Mouse (Mus musculus) gastrocnemius, adult 2 months (tissue): ENCODE results near the gene Pxylp1. TPM values are rescaled to one million over a fixed set of nuclear protein-coding genes. Genes with fewer than 3 reads are reported as not detected.

ENCODE experiments used
- DNase-seq: peaks from one replicate; pipeline ENCODE4 v3.0.0; 2022
- H3K27ac ChIP-seq: fragments of 200-600 bp; 2 replicates; pipeline ENCODE4 v1.8.1; 2022; ENCODE audit warnings: mild to moderate bottlenecking
- H3K4me3 ChIP-seq: fragments of 200-600 bp; 2 replicates; pipeline ENCODE4 v1.8.1; 2022; ENCODE audit warnings: mild to moderate bottlenecking, moderate library complexity
- CTCF ChIP-seq: fragments of 200-600 bp; IDR thresholded peaks from 2 replicates; pipeline ENCODE4 v1.8.1; 2022; ENCODE audit warnings: antibody characterized with exemption, mild to moderate bottlenecking, moderate library complexity
- intact Hi-C: fragments of 180-260 bp; cut with DNase I; formaldehyde crosslinking; loops from one replicate; pipeline ENCODE4 v1.15.1; 2025
- total RNA-seq, 2 experiments: library from RNA; stranded (reverse); gene quantifications; 2 replicates each; pipeline ENCODE4 v1.2.3; 2021

Gene Pxylp1
- total RNA-seq, 2 experiments from 2014 or later, result 0.36 to 2.7 TPM

- DNase-seq, result no peak
- H3K27ac ChIP-seq, result no peak overlapping the region
- TF ChIP-seq CTCF, result peak; percentile 42
- no peak overlapping the region for H3K4me3 ChIP-seq
- intact Hi-C loops, result no loop called here
Observed at GRCm38 (mm10) chr9:96790389-96791007, 102.0 kb downstream of the Pxylp1 start.

- TF ChIP-seq CTCF, result no peak
- intact Hi-C loops, result no loop called here
- Histone ChIP-seq H3K4me3 (no peak overlapping the region), H3K27ac (no peak overlapping the region)
- no peak for DNase-seq
Observed at GRCm38 (mm10) chr9:96789906-96790305, 102.6 kb downstream of the Pxylp1 start.

- no peak for TF ChIP-seq CTCF
- DNase-seq, result no peak
- intact Hi-C loops, result no loop called here
- no peak overlapping the region for H3K27ac ChIP-seq
- no peak overlapping the region for H3K4me3 ChIP-seq
Observed at GRCm38 (mm10) chr9:96787797-96788196, 104.7 kb downstream of the Pxylp1 start.

GRCm38 (mm10) chr9:96785871-96786342 lies 106.6 kb downstream of the Pxylp1 start:
- intact Hi-C loops, result no loop called here
- no peak for DNase-seq
- TF ChIP-seq CTCF, result no peak
- Histone ChIP-seq H3K27ac (no peak overlapping the region), H3K4me3 (no peak overlapping the region)

- intact Hi-C loops, result no loop called here
- Histone ChIP-seq H3K27ac (no peak overlapping the region), H3K4me3 (no peak overlapping the region)
- no peak for DNase-seq
- TF ChIP-seq CTCF, result no peak
Observed at GRCm38 (mm10) chr9:96785187-96785586, 107.3 kb downstream of the Pxylp1 start.

- Histone ChIP-seq H3K27ac (no peak overlapping the region), H3K4me3 (no peak overlapping the region)
- intact Hi-C loops, result no loop called here
- no peak for DNase-seq
- no peak for TF ChIP-seq CTCF
Observed at GRCm38 (mm10) chr9:96783667-96784066, 108.8 kb downstream of the Pxylp1 start.

- DNase-seq, result no peak
- intact Hi-C loops, result no loop called here
- H3K27ac ChIP-seq, result no peak overlapping the region
- TF ChIP-seq CTCF, result no peak
- no peak overlapping the region for H3K4me3 ChIP-seq
Observed at GRCm38 (mm10) chr9:96783258-96783657, 109.2 kb downstream of the Pxylp1 start.

- no peak for DNase-seq
- Histone ChIP-seq H3K4me3 (no peak overlapping the region), H3K27ac (no peak overlapping the region)
- intact Hi-C loops, result no loop called here
- TF ChIP-seq CTCF, result no peak
Observed at GRCm38 (mm10) chr9:96782062-96782461, 110.4 kb downstream of the Pxylp1 start.

Other genes starting within 250 kb of the Pxylp1 start
- 10 to 100 TPM; 22.9 to 33.8 TPM for gene Zbtb38, start 139.8 kb downstream of the Pxylp1 start, total RNA-seq
- gene Spsb4, start 126.2 kb upstream of the Pxylp1 start, total RNA-seq, result 1 to 10 TPM in 1 of 2 experiments, under 1 TPM in 1; 0.94 to 2.3 TPM
- 10 to 100 TPM; 33.6 to 52.7 TPM for gene Slc25a36, start 218.5 kb upstream of the Pxylp1 start, total RNA-seq